Mouse (Mus musculus) adrenal gland, adult 8-10 months (tissue): Measurements from ENCODE around the gene Fasl. TPM values are rescaled to one million over a fixed set of nuclear protein-coding genes. Genes with fewer than 3 reads are reported as not detected.

Experiments
- DNase-seq: peaks from one replicate; pipeline ENCODE4 v3.0.0; 2022
- total RNA-seq, 4 experiments: library from RNA; stranded (reverse); gene quantifications; 2 replicates each; pipeline ENCODE4 v1.2.4; 2022

The Fasl gene
- total RNA-seq, 4 experiments from 2014 or later, result 0.35 to 1.4 TPM; not detected in 2

DNA sequence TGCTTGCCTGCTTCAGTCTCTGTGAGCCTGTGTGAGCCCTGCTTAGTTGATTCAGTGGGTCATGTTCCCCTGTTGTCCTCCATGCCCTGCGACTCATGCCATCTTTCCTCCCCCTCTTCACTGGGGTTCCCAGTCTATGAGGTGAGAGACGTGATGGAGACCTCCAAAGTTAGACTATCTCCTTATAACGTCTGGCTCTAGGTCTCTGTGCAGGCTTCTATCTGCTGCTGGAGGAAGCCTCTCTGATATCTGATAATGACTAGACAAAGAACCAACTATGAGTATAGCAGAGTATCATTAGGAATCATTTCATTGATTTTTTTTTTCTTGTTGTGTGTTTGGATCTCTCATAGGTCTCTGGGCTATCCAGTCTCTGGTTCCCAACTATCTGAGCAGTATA is 31.7 kb downstream of the Fasl start:
- no peak for DNase-seq

DNA sequence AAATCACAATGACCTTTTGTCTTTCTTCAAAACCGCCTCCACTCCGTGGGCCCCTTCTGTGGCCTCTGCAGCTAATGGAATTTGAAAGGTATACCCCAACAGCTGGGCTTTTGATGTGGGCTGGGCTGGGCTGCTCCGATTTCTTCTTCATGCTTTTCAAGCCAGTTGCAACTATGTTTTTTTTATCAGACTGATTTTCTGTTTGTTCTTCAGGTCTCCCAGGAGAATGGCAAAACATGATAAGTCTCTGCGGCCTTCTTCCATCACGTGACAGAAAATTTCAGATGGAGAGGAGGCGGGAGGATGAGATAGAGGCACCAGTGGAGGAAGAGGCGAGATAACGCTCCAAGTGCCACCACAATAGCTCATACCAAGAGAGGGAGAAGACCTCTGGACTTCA is 37.0 kb downstream of the Fasl start:
- no peak for DNase-seq

DNA sequence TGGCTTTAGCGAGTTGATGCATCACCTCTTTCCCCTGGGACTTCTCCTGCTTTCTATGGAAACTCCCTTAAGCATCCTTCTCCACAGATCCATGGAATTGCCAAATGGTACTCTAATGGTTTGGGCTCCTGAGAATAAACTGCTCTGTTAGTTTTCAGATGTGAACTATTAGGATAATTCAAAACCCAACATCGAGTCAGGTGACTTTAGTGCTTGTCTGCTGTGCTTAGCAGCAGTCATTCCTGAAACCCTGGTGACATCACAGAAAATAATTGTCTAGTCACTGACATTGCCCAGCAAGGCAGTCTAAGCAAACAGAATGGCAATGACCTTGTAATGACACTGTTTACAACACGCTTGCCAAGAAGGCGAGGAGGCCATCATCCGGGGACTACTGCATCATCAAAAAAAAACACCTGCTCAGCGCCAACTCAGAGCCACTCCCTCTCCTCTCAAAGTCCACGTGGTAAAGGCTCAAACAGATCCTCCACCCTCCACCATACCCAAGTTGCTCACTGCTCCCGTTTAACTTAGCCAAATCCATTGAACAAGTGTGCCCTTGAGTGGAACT is 37.7 kb downstream of the Fasl start:
- no peak for DNase-seq

DNA sequence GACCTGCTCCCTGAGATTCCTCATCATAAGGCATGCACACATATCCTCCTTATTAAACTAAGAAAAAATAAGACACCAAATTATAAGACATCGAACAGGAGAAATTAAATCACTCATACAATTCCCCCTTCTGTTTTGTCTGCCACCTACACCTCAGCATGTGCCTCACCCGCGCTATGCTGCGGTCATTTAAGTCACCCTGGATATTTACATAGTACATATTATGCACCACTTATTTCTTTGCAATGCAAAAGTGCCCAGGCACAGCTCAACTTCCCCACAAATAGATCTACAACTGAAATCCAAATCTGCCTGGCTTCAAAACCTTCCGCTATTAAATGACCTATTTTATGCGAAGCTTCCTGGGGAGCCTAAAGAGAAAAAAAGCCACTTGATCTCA is 39.6 kb downstream of the Fasl start:
- no peak for DNase-seq

DNA sequence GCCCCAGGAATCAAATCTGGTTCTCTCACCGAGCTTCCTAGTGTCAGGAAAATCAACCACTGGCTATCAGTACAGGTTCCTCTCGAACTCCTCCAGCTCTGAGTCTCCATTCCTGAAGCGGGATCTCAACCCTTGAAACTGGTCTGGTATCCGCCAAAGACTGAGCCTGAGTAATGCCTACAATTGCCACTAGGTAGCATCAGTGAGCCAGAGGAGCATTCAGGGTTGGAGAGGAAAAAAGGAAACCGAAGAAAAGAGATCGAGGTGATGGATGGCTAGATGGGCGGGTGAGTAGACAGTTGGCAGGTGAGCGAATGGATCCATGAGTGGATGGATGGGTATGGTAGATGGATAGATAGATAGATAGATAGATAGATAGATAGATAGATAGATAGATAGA is 40.2 kb downstream of the Fasl start:
- peak; percentile 11 for DNase-seq

DNA sequence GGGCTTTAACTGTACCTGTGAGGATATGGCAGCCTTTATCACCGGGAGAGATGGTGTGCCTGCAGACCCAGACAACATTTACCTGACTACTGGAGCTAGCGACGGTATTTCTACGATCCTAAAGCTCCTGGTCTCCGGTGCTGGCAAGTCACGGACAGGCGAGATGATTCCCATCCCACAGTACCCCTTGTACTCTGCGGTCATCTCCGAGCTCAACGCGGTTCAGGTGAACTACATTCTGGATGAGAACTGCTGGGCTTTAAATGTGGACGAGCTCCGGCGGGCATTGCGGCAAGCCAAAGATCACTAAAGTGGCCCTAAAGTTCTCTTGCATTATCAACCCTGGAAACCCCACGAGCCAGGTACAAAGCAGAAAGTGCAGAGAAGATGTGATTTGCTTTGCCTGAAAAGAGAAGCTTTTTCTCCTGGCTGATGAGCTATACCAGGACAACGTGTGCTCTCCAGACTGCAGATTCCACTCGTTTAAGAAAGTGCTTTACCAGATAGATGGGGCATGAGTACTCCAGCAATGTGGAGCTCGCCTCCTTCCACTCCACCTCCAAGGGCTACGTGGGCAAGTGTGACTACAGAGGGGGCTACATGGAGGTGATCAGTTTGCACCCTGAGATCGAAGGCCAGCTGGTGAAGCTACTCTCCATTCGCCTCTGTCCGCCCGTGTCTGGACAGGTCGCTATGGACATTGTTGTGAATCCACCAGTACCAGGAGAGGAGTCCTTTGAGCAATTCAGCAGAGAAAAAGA is 41.6 kb downstream of the Fasl start:
- DNase-seq, result no peak

DNA sequence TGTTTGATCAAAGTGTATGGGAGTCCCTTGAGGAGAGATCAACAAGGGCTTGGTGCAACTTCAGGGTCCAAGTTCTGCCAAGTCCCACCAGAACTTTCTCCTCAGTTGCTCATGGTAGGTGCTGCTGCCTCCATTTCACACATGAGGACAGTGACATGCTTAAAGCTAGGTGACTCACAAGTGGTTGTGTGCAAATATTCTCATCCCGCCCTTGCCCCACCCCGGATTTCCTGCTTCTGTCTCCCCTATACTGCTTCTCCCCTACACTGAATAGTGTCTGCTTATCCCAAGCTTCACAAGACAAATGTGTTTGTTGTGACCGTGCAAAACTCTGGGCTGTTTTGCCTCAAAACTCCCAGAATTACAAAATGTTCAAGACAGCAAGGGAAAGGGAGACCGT is 43.4 kb downstream of the Fasl start:
- DNase-seq, result no peak

DNA sequence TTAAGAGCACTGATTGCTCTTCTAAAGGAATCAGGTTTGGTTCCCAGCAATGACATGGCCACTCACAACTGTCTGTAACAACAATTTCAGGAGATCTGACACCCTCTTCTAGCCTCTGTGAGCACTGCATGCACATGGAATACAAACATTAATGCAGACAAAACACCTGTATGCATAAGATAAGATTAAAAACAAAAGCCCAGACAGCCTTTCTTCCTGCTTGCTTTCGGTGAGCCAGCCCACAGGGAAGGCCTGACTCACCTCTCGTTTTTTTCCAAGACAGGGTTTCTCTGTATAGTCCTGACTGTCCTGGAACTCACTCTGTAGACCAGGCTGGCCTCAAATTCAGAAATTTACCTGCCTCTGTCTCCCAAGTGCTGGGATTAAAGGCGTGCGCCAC is 44.1 kb downstream of the Fasl start:
- no peak for DNase-seq

DNA sequence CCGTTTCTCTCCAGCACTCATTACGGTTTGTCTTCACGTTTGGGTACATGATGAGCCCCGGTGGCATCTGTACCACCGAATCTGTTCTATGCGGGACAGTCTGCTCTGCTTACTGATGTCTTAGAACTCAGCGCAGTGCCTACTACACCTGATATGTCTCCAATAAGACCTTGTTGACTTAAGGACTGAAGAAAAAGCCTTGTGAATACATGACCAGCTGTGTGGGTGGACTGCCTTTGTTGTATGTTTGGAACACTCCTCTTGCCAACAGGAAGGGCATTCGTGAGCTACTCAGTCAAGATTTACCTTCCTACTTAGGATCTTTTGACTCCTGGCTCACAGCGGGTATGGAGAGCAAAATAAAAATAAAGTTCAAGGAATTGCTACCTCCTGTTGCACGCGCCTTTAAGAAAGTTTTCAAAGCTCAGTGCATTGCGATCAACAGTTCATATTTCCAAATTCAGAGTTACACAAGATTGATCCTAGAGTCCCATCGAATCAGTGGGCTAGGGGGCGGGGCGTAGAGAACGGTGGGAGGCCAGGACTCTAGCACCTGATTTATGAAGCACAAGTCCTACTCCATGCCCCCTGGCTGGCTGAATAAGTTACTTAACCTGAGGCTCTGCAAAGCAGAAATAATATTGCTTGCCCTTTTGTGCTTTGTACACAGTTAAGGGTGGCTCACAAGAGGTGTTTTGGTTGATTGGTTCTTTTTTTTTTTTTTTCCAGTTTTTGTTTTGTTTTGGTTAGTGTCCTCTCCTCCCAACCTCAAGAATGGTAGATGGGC is 45.6 kb downstream of the Fasl start:
- no peak for DNase-seq

DNA sequence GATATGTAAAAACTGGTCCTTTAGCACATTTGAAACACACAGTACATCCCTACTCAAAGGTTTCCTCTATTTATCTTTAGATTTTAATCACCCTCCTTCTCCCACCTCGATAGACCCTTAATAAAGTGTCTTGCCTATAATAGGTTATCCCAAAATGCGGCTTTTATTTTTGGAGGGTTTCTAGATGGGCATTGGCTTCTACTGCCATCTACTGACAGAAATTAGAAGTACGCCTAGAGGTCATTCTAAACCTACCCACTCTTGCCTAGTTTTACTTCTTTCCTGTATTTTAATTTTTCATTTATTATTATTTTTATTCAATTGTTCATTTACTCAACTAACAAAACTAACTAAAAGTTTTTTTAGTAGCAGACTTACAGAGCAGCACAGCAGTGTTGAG is 51.4 kb downstream of the Fasl start:
- no peak for DNase-seq

DNA sequence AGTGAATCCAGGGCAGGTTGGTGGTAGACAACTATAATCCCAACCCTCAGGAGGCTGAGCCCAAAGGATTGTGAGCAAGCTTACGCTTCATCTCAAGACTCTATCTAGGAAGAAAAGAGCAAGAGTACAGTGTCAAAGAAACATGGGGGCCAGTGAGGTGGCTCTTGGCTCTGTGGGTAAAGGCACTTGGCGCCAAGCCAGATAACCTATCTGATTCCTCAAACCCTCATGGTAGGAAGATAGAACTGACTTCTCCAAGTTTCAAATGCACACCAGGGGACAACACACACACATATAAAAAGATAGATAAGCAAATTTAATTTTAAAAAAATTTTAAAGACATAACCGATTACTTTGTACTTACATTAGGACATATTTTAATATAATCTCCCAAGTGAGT is 52.0 kb downstream of the Fasl start:
- DNase-seq, result no peak

DNA sequence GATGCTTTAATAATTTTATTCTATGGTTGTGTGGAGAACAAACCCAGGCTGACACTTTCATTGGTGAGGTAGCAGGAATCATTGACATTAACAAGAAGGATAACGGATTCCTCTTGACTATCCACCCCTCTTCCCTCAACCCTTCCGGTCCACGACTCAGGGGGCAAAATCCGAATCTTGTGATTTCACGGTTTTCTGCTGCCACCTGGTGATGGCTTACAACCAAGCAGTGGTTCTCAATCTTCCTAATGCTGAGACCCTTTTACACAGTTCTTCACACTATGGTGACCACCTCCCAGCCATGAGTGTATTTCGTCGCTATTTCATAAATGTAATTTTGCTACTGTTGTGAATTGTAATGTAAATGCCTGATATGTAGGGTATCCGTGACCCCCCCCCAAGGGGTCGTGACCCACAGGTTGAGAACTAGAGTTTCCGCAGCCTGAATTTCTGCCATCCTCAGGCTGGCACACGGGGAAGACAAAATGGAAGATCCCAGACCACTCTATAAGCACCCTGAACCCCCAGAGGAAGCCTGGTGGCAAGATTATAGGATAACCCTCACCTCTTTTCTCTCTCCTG is 52.7 kb downstream of the Fasl start:
- no peak for DNase-seq

DNA sequence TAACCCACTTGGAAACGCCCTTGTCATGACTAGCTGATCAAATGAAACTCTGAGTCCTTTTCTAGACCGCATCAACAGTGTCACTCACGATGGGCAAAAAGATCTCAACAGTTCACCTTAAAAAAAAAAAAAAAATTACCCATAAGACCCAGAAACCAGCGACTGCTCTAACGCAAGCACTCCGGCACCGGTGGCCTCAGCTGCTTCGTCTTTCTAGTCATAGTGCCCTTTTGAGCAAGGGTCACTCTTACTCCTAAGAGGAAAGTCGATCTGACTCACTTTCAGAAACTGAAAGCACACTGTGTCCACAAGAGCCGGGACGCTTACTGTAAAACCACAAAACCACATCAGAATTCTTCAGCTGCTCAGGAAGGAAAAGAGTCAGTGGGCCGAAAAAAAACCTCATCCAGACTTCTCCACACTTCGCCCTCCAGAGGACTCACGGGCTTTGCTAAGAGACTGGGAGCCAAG is 53.5 kb downstream of the Fasl start:
- no peak for DNase-seq

DNA sequence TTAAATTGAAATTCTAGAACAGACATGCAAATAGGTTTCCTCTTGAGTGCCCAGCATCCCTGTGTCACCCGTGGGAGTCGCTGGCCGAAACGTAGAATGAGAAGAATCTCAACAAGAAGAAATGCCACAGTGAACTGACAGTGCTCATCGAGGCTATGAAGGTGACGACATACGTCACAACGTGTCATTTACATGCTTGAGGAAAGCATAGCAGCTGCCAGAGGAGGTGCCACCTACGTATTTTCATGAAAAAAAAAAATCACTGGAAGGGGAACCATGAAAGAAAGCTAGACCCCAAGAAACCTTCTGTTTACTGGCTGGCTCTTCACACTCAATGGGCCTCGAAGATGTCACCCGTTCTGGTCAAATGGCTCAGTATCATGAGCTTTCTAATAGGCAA is 54.0 kb downstream of the Fasl start:
- DNase-seq, result no peak

Other genes starting within 250 kb of the Fasl start
- 10 to 100 TPM; 40.4 to 50.9 (median 45.5) TPM for gene Suco, start 88.2 kb upstream of the Fasl start, total RNA-seq
- 10 to 100 TPM; 15.1 to 24.7 (median 19.8) TPM for gene Pigc, start 180.7 kb upstream of the Fasl start, total RNA-seq
- gene 4930558K02Rik, start 191.1 kb upstream of the Fasl start, total RNA-seq, result not detected